Comparison of ENCODE assay signal across 8 mouse cellular contexts in genomic region chr10:121350357-121351065, GRCm38 (mm10). TPM values are rescaled to one million over a fixed set of nuclear protein-coding genes. Genes with fewer than 3 reads are reported as not detected.
A peak's percentile ranks its signal among the peaks of the same experiment; 100 is the strongest.
DNase-seq lines count a peak whose midpoint lies in the region; ATAC-seq and TF ChIP-seq lines count a peak whose summit lies in the region.

No protein-coding gene starts in this region.

- H3K27ac ChIP-seq in forebrain, embryonic 13.5 days: no peak overlapping the region
- peak overlapping the region; percentile 66 for H3K27ac ChIP-seq in intestine, embryonic 16.5 days (ENCODE audit: low read length)
- peak overlapping the region; percentile 68 for H3K27ac ChIP-seq in lung, postnatal 0 days (ENCODE audit: low read length)
- H3K27ac ChIP-seq in stomach, embryonic 14.5 days (ENCODE audit: low read length): peak overlapping the region; percentile 84

- peaks cover 13% of the 10 kb centered on the region for H3K4me1 ChIP-seq in forebrain, embryonic 13.5 days
- peaks cover 11% of the 10 kb centered on the region for H3K4me1 ChIP-seq in intestine, embryonic 16.5 days (ENCODE audit: control insufficient read depth, insufficient read depth, low read length)
- H3K4me1 ChIP-seq in lung, postnatal 0 days (ENCODE audit: insufficient read depth, low read depth, low read length): 0 out of 2 replicates have a peak, but pooled peaks cover 5% of the 10 kb centered on the region
- H3K4me1 ChIP-seq in stomach, embryonic 14.5 days (ENCODE audit: control insufficient read depth, insufficient read depth, low read length): peaks cover 7% of the 10 kb centered on the region; the same call in 1 of the 2 replicates

- H3K4me3 ChIP-seq in forebrain, embryonic 13.5 days: peak overlapping the region; percentile 50
- H3K4me3 ChIP-seq in intestine, embryonic 16.5 days (ENCODE audit: low read length): peak overlapping the region; percentile 71
- peak overlapping the region; percentile 69 for H3K4me3 ChIP-seq in lung, postnatal 0 days (ENCODE audit: low read depth, low read length)
- H3K4me3 ChIP-seq in stomach, embryonic 14.5 days (ENCODE audit: low read depth, low read length): peak overlapping the region; percentile 59

- TF ChIP-seq CTCF in lung, postnatal 0 days (IDR thresholded peaks at IDR 0.05): 0 out of 2 replicates have a peak, but pooled peaks have one; percentile 2

- peak overlapping the region; percentile 93 for H3K4me2 ChIP-seq in forebrain, embryonic 13.5 days
- H3K4me2 ChIP-seq in intestine, embryonic 16.5 days (ENCODE audit: low read depth, low read length): peak overlapping the region; percentile 81
- peak overlapping the region; percentile 88 for H3K4me2 ChIP-seq in lung, postnatal 0 days (replicated peaks; ENCODE audit: low read depth, low read length)
- peak overlapping the region; percentile 83 for H3K4me2 ChIP-seq in stomach, embryonic 14.5 days (replicated peaks; ENCODE audit: low read depth, low read length)

- TF ChIP-seq EP300 in lung, postnatal 0 days (IDR thresholded peaks at IDR 0.05): no peak

- DNase-seq in cerebellum, adult 18-20 months: peak; percentile 8 to 19
- DNase-seq in cerebellum, adult 9-10 months: no peak
- DNase-seq in Muller cell, postnatal 12 days (ENCODE audit: inconsistent ontology term): peak; percentile 22
- DNase-seq in lung, postnatal 0 days (ENCODE audit: low spot score): peak; percentile 52
- DNase-seq in right cerebral cortex, postnatal 36 days (ENCODE audit: low spot score in 2 of 2): no peak

- under 1% methylated on average over 35 of the region's 35 CpGs for WGBS in forebrain, embryonic 13.5 days
- 2% methylated on average over 35 of the region's 35 CpGs for WGBS in intestine, embryonic 16.5 days
- WGBS in lung, postnatal 0 days: 4% methylated on average over 33 of the region's 35 CpGs
- WGBS in stomach, embryonic 14.5 days: 2% methylated on average over 35 of the region's 35 CpGs

- peak overlapping the region; percentile 61 for H3K9ac ChIP-seq in forebrain, embryonic 13.5 days
- peak overlapping the region; percentile 81 for H3K9ac ChIP-seq in intestine, embryonic 16.5 days (ENCODE audit: low read depth, low read length)
- peak overlapping the region; percentile 55 for H3K9ac ChIP-seq in lung, postnatal 0 days (replicated peaks; ENCODE audit: low read depth)
- H3K9ac ChIP-seq in stomach, embryonic 14.5 days (replicated peaks; ENCODE audit: low read depth, low read length): peak overlapping the region; percentile 38; the same call in 1 of the 2 replicates

- H3K27me3 ChIP-seq in forebrain, embryonic 13.5 days: peaks cover 38% of the 10 kb centered on the region
- 0 out of 2 replicates have a peak, but pooled peaks cover 4% of the 10 kb centered on the region for H3K27me3 ChIP-seq in intestine, embryonic 16.5 days (replicated peaks; ENCODE audit: control insufficient read depth, insufficient read depth, low read length)
- H3K27me3 ChIP-seq in lung, postnatal 0 days (replicated peaks; ENCODE audit: insufficient read depth, low read length): no peaks in the 10 kb centered on the region
- H3K27me3 ChIP-seq in stomach, embryonic 14.5 days (ENCODE audit: control insufficient read depth, insufficient read depth, low read length): peaks cover 9% of the 10 kb centered on the region

- no peaks in the 10 kb centered on the region for H3K36me3 ChIP-seq in forebrain, embryonic 13.5 days (ENCODE audit: poor library complexity, severe bottlenecking)
- no peaks in the 10 kb centered on the region for H3K36me3 ChIP-seq in intestine, embryonic 16.5 days (ENCODE audit: control insufficient read depth, insufficient read depth, low read length)
- no peaks in the 10 kb centered on the region for H3K36me3 ChIP-seq in lung, postnatal 0 days (ENCODE audit: insufficient read depth, low read length)
- no peaks in the 10 kb centered on the region for H3K36me3 ChIP-seq in stomach, embryonic 14.5 days (ENCODE audit: control insufficient read depth, insufficient read depth, low read length)

- peak; percentile 59; the same call in 1 of the 2 replicates for ATAC-seq in forebrain, embryonic 13.5 days
- ATAC-seq in intestine, embryonic 16.5 days: peak; percentile 72
- peak; percentile 57 for ATAC-seq in lung, postnatal 0 days
- ATAC-seq in stomach, embryonic 14.5 days (ENCODE audit: insufficient number of reproducible peaks, insufficient read depth, low FRiP score, low read depth): peak; percentile 70; the same call in 1 of the 2 replicates

- no peaks in the 10 kb centered on the region for H3K9me3 ChIP-seq in forebrain, embryonic 13.5 days (replicated peaks)
- no peaks in the 10 kb centered on the region for H3K9me3 ChIP-seq in intestine, embryonic 16.5 days (ENCODE audit: control insufficient read depth, low read length)
- no peaks in the 10 kb centered on the region for H3K9me3 ChIP-seq in lung, postnatal 0 days (ENCODE audit: low read length)
- no peaks in the 10 kb centered on the region for H3K9me3 ChIP-seq in stomach, embryonic 14.5 days (ENCODE audit: control insufficient read depth, low read depth, low read length)

RNA-seq across cellular contexts. Expression of gene Tbc1d30, which starts 0.6 kb away (rescaled TPM):
- 5.0 and 6.2 TPM in 2 replicates for polyA plus RNA-seq in forebrain, embryonic 13.5 days (2015; fragmentation: Nextera tagmentation; extraction: Ambion mirVana)
- 3.5 and 4.3 TPM in 2 replicates for polyA plus RNA-seq in intestine, embryonic 16.5 days (2015; fragmentation: Nextera tagmentation; extraction: Ambion mirVana)
- polyA plus RNA-seq in lung, postnatal 0 days (2015; fragmentation: Nextera tagmentation; extraction: Ambion mirVana): 4.2 and 4.4 TPM in 2 replicates
- polyA plus RNA-seq in stomach, embryonic 14.5 days (2014; fragmentation: Nextera tagmentation; extraction: Ambion mirVana): 6.1 and 10.5 TPM in 2 replicates

RNA-seq across cellular contexts. Expression of gene Gns, which starts 14.4 kb away (rescaled TPM):
- polyA plus RNA-seq in forebrain, embryonic 13.5 days (2015; fragmentation: Nextera tagmentation; extraction: Ambion mirVana): 25.0 and 30.5 TPM in 2 replicates
- 43.3 and 50.4 TPM in 2 replicates for polyA plus RNA-seq in intestine, embryonic 16.5 days (2015; fragmentation: Nextera tagmentation; extraction: Ambion mirVana)
- polyA plus RNA-seq in lung, postnatal 0 days (2015; fragmentation: Nextera tagmentation; extraction: Ambion mirVana): 40.8 and 41.4 TPM in 2 replicates
- polyA plus RNA-seq in stomach, embryonic 14.5 days (2014; fragmentation: Nextera tagmentation; extraction: Ambion mirVana): 52.7 and 53.7 TPM in 2 replicates

Comparison
In these comparisons a context has a peak if more than half of its experiments do, and no peak if none do; other contexts are left out.
1. DNase-seq: peak in cerebellum, adult 18-20 months (2 of 2), Muller cell, postnatal 12 days (single experiment) and lung, postnatal 0 days (single experiment); none in cerebellum, adult 9-10 months (single experiment) and right cerebral cortex, postnatal 36 days (0 of 2).
2. Peak in every context shown above with its lines, with median percentiles within 50 percentile points of each other: ATAC-seq, H3K4me2 ChIP-seq, H3K4me3 ChIP-seq and H3K9ac ChIP-seq.